Mouse (Mus musculus): ENCODE results near the gene Osbpl11.
"Not testable (repeated sequence)": the region's sequence is repeated elsewhere in the genome, so short reads cannot be mapped to it uniquely, and the experiment has no call there.

Gene Osbpl11

DNA sequence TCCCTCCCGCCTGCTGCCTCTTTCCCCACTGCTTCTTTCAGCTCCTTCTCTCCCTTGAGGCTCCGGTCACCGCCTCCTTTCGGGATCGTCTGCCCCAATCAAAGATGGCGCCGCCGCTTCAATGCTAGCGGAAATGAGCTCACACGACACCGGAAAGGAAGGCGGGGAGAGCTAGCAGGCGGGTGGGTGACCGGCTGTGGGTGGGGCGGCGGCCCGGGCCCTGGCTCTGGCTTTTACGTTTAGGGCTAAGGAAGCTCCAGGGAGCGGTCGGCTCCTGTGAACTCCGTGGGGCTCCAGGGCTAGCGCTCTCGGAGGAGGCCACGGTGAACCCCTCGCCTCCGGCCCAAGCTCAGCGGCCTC, at the start of gene Osbpl11:
Gene Osbpl11, plus strand, starts transcription at position 171 of the 360 bp plus-strand sequence.
- DNase-seq (ENCODE audit: low spot score in 2 of 2), result peak; percentile 91 to 94

- DNase-seq (ENCODE audit: low spot score in 2 of 2), result no peak
Measured at GRCm38 (mm10) chr16:33135167-33135566, 49.7 kb upstream of the Osbpl11 start.

DNA sequence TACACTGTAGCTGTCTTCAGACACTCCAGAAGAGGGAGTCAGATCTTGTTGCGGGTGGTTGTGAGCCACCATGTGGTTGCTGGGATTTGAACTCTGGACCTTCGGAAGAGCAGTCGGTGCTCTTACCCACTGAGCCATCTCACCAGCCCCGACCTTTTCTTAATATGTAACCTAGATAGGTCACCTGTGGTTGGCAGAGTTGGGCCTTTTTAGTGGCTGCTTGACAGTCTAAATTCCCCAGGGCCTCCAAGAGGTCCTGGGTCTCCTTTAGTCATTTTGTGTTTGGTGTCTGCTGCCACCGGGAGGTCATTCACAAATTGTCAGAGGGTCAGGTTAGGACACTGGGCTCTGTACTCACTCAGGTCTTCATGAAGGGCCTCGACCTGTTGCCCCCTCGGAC, 45.8 kb upstream of the Osbpl11 start:
- not testable (repeated sequence) for DNase-seq (ENCODE audit: low spot score in 2 of 2)

GRCm38 (mm10) chr16:33141758-33142280, 43.1 kb upstream of the Osbpl11 start:
- DNase-seq (ENCODE audit: low spot score in 2 of 2), result no peak

DNA sequence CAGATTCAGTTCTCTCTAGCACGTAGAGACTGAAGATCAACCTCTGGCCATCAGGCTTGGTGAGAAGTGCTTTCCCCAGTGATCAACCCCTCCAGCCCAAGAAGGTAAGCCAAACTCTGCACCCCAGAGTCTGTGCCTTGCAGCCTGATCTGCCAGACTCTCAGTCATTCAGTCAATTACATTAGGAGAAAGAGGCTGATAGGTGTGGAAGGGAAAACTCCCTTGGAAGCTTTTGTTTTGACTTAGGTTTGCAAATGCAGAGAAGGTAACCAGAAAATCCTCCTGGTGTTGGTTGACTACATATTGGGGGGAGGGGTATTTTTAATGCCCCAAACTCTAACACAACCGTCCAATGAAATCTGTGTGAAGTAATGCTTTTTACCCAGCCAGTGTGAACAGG, 41.4 kb upstream of the Osbpl11 start:
- DNase-seq (ENCODE audit: low spot score in 2 of 2), result no peak

DNA sequence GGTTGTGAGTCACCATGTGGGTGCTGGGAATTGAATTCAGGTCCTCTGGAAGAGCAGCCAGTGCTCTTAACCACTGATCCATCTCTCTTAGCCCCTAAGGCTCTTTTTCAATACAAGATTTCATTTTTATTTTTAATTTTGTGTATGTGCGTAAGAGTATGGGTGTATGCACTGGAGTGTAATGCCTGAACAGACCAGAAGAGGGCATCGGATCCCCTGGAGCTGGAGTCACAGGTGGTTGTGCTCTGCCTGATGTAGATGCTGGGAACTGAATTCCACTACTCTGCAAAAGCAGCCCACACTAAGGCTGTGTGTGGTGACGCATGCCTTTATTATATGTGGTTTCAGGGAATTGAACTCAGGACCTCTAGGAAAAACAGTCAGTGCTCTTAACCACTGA, 38.7 kb upstream of the Osbpl11 start:
- DNase-seq (ENCODE audit: low spot score in 2 of 2), result no peak

- DNase-seq (ENCODE audit: low spot score in 2 of 2), result no peak
Measured at GRCm38 (mm10) chr16:33148135-33148534, 36.7 kb upstream of the Osbpl11 start.

GRCm38 (mm10) chr16:33150875-33151274, 34.0 kb upstream of the Osbpl11 start:
- DNase-seq (ENCODE audit: low spot score in 2 of 2), result not testable (repeated sequence)

DNA sequence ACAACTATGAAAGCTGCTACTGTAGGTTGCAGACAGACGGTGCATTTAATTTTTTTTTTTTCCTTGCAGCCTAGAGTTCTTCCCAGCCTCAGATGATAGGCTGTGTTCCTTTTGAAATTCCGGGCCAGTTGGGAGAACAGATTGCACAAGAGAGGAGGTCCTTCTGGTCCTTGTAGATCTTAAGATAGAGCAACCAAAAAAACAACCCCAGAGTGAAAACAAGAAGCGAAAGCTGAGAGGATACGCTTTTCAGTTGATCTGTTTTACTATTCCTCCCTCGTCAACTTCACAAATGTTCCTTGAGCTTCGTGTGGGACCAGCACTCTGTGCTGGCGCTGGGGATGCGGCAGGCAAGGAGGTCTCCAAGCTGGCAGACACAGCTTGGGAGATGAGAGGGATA, 33.3 kb upstream of the Osbpl11 start:
- DNase-seq (ENCODE audit: low spot score in 2 of 2), result peak; percentile 49 to 75

DNA sequence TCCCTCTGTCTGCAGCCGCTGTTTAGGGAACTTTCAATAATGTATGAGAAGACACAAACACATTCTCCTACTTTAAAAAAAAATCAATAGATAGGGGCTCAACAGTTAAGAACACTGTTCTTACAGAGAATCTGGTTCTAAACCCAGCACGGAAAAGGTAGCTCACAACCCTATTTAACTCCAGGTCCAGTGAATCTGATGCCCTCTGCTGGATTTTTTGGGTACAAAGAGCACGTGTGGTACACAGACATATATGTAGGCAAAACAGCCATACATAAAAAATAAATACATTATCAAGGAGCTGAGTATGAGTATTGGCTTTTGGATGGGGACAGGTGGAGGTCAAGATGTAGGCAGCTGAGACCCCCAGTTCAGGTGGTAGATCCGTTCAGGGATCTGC, 29.9 kb upstream of the Osbpl11 start:
- DNase-seq (ENCODE audit: low spot score in 2 of 2), result no peak

DNA sequence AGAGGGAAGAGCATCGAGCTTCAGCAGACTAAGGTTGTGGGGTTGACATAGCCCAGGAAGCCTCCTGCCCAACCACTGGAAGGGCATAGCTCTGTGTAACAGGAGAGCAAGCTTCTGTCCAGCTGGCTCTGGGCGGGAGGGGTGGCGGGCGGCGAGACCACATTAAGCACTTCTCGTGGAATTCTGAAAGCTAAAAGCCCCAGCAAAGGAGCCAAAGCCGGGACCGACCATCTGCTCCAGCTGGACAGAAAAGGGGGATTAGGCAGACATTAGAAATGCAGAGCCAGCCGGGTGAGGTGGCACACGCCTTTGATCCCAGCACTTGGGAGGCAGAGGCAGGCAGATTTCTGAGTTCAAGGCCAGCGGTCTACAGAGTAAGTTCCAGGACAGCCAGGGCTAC, 26.9 kb upstream of the Osbpl11 start:
- no peak for DNase-seq (ENCODE audit: low spot score in 2 of 2)

GRCm38 (mm10) chr16:33158590-33159071, 26.2 kb upstream of the Osbpl11 start:
- DNase-seq (ENCODE audit: low spot score in 2 of 2), result peak in 1 of 2 experiments; percentile 31

GRCm38 (mm10) chr16:33159363-33159762, 25.5 kb upstream of the Osbpl11 start:
- DNase-seq (ENCODE audit: low spot score in 2 of 2), result no peak

DNA sequence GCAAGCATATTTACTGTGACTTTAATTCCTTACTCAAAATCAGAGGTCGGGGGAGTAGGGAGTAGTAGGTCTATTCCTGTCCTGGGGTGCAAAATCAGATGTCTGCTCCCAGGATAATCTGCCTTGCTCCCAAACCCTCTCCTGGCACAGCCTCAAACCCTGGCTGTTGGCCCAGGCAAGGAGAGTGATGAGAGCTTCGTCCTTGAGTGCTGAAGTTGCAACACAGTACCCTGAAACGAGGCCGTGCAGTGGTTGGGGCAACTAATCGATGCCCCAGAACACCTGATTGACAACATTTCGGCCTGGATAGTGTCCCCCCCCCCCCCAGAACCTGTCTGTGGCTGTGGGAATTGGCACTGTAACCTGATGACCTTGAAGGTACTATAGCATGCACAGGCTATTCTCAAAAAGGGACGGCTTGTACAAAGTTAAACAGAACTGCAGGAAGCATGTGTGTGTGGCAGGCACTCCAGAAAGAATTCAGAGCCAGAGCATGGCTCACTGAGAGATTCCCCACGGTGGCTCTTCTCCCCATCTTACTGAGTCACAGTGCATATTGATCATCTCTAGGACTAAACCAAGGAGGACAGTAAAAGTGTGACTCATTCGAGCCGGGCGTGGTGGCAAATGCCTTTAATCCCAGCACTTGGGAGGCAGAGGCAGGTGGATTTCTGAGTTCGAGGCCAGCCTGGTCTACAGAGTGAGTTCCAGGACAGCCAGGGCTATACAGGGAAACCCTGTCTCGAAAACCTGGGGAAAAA, 21.4 kb upstream of the Osbpl11 start:
- DNase-seq (ENCODE audit: low spot score in 2 of 2), result no peak

- not testable (repeated sequence) for DNase-seq (ENCODE audit: low spot score in 2 of 2)
Measured at GRCm38 (mm10) chr16:33166284-33166683, 18.6 kb upstream of the Osbpl11 start.

GRCm38 (mm10) chr16:33167537-33167936, 17.3 kb upstream of the Osbpl11 start:
- DNase-seq (ENCODE audit: low spot score in 2 of 2), result no peak

- DNase-seq (ENCODE audit: low spot score in 2 of 2), result no peak
Measured at GRCm38 (mm10) chr16:33169471-33170034, 15.3 kb upstream of the Osbpl11 start.

GRCm38 (mm10) chr16:33170716-33171587, 13.9 kb upstream of the Osbpl11 start:
- no peak for DNase-seq (ENCODE audit: low spot score in 2 of 2)

DNA sequence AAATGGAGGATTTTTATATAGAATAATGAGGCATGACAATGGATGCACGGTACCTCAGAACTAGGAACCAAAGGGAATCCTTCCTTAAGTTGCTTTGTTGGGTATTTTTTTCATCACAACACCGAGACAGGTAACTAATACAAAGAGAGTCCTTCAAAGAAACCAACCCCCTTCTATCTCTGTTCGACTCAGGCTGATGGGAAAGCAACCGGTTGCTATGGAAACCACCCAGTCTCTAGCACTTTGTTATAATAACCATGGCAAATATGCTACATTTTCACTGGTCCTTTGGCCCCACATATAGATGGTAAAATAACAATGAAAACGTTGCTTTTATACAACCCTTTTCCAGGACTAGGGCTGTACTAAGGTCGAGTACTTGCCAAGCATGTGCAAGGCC, 13.1 kb upstream of the Osbpl11 start:
- no peak for DNase-seq (ENCODE audit: low spot score in 2 of 2)

DNA sequence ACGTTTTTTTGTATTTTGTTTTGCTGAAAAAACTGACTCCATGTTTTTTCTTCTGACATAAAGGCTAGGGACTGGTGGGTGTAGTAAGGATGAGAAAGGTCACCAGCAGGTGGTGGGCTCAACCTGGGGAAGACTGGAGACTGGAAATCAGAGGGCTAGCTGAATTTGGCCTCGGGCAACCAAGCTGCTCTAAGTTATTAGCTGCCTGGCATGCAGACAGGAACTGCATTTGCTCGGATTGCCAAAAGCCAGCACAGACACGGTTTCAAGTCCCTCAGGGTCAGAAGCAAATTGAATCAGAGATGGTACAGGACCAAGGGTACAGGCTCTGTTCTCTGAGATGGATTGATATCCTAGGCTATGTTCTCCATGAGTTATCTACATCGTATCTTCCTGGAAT, 11.7 kb upstream of the Osbpl11 start:
- DNase-seq (ENCODE audit: low spot score in 2 of 2), result no peak

DNA sequence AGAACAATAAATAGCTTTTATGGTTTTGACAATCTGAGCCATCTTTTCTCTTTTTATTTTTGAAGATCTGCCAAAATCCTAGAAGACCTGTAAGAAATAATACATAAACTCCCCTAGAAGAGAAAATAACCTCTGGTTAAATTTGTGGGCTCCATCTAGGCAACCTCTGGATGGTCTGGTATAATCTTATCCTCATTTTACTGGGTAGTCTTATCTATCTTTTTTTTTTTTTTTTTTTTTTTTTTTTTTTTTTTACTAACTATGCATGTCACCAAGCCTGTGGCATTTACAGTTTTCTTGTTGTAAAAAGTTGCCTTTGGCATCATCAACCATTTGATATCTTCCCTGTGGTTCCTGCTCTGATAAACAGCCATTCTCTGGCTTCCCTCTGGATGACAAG, 10.2 kb upstream of the Osbpl11 start:
- DNase-seq (ENCODE audit: low spot score in 2 of 2), result no peak

GRCm38 (mm10) chr16:33176831-33177230, 8.0 kb upstream of the Osbpl11 start:
- DNase-seq (ENCODE audit: low spot score in 2 of 2), result not testable (repeated sequence)
